In the genomic region with DNA sequence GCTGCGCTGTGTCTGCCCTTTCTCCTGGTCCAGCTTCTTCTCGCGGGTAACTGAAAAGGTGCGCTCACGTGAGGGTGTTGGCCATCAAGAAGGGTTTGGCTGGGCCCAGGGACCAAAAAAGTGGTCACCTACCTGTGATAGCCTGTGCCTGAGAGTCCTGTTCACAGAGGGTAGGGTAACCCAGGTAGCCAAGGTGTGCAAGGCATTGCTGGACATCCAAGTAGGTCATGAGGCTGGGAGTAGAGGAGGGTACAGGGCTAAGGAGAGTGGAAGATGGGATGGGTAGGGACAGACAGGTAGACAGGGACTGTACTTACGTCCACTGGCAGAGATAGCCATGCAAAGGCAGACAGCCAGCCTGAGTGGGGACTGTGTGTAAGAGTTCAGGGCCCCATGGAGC, we compare ENCODE assay signal across 13 mouse cellular contexts.
"Had no signal": no experiment of that assay in that cellular context is flagged by ENCODE, and none has a peak within 500 bp of the region (broad histone marks: within the 10 kb centered on the region; RNA-seq: fewer than 3 reads in every experiment).

No protein-coding gene starts in this region.

- H3K4me2 ChIP-seq: limb, embryonic 13.5 days; liver, embryonic 12.5 days; lung, embryonic 14.5 days; midbrain, embryonic 11.5 days; stomach, embryonic 15.5 days had no signal

- DNase-seq: kidney, postnatal 14 days; kidney, postnatal 4 days; left cerebral cortex, postnatal 4 days; liver; lung, embryonic 14.5 days; midbrain, embryonic 14.5 days; thymus, postnatal 25 days had no signal

- H3K9me3 ChIP-seq: limb, embryonic 13.5 days; liver, embryonic 12.5 days; stomach, embryonic 15.5 days had no signal

- H3K4me3 ChIP-seq: limb, embryonic 13.5 days; liver, embryonic 12.5 days; stomach, embryonic 15.5 days had no signal

- H3K9ac ChIP-seq: limb, embryonic 13.5 days; liver, embryonic 12.5 days; lung, embryonic 14.5 days; stomach, embryonic 15.5 days had no signal

- H3K27me3 ChIP-seq: limb, embryonic 13.5 days; liver, embryonic 12.5 days; stomach, embryonic 15.5 days had no signal

- ATAC-seq: liver, embryonic 12.5 days; lung, postnatal 0 days had no signal

- H3K27ac ChIP-seq: limb, embryonic 13.5 days; liver, embryonic 12.5 days; macrophage; stomach, embryonic 15.5 days had no signal
